Mouse (Mus musculus): ENCODE data around the gene Grk2. TPM values are rescaled to one million over a fixed set of nuclear protein-coding genes. Genes with fewer than 3 reads are reported as not detected.

Grk2 gene
- polyA plus RNA-seq (2016; fragmentation: Nextera tagmentation; extraction: Ambion mirVana) = 15.0 and 19.0 TPM in 2 replicates

GRCm38 (mm10) chr19:4306190-4306577 is at the start of gene Grk2:
TSS of gene Grk2 (minus strand) at chr19:4306222.
- WGBS = under 1% methylated on average over 38 of the region's 46 CpGs
- peak within 1 kb of the TSS; percentile 80 for H3K27ac ChIP-seq
- no peaks in the 10 kb centered on the region for H3K27me3 ChIP-seq
- no peaks in the 10 kb centered on the region for H3K9me3 ChIP-seq
- no peaks in the 10 kb centered on the region for H3K36me3 ChIP-seq
- H3K4me2 ChIP-seq (replicated peaks) = peak within 1 kb of the TSS; percentile 87
- peak within 1 kb of the TSS; percentile 93 for H3K4me3 ChIP-seq
- ATAC-seq (ENCODE audit: insufficient number of reproducible peaks, insufficient read depth, low FRiP score, low TSS enrichment) = peak; percentile 39; the same call in 1 of the 2 replicates
- peak within 1 kb of the TSS; percentile 90 for H3K9ac ChIP-seq
- peaks cover 42% of the 10 kb centered on the region for H3K4me1 ChIP-seq

- no peaks in the 10 kb centered on the region for H3K9me3 ChIP-seq
- H3K4me1 ChIP-seq = no peaks in the 10 kb centered on the region
- H3K27ac ChIP-seq = no peak overlapping the region
- H3K9ac ChIP-seq = no peak overlapping the region
- WGBS = 87% methylated on average over 2 of the region's 2 CpGs
- no peaks in the 10 kb centered on the region for H3K27me3 ChIP-seq
- H3K36me3 ChIP-seq = peaks cover 63% of the 10 kb centered on the region
- H3K4me2 ChIP-seq (replicated peaks) = no peak overlapping the region
- no peak for ATAC-seq (ENCODE audit: insufficient number of reproducible peaks, insufficient read depth, low FRiP score, low TSS enrichment)
- H3K4me3 ChIP-seq = no peak overlapping the region
Observed at GRCm38 (mm10) chr19:4349455-4349854, 43.4 kb upstream of the Grk2 start.

GRCm38 (mm10) chr19:4346479-4346878 is 40.5 kb upstream of the Grk2 start:
- Histone ChIP-seq H3K36me3 (peaks cover 68% of the 10 kb centered on the region), H3K4me2 (replicated peaks) (no peak overlapping the region), H3K4me1 (no peaks in the 10 kb centered on the region), H3K4me3 (no peak overlapping the region), H3K9ac (no peak overlapping the region), H3K27ac (no peak overlapping the region), H3K9me3 (no peaks in the 10 kb centered on the region), H3K27me3 (no peaks in the 10 kb centered on the region)
- no peak for ATAC-seq (ENCODE audit: insufficient number of reproducible peaks, insufficient read depth, low FRiP score, low TSS enrichment)
- WGBS = 89% methylated on average over 1 of the region's 1 CpGs

GRCm38 (mm10) chr19:4338162-4338561 is 32.1 kb upstream of the Grk2 start:
- Histone ChIP-seq H3K27me3 (no peaks in the 10 kb centered on the region), H3K27ac (no peak overlapping the region), H3K9me3 (no peaks in the 10 kb centered on the region), H3K36me3 (peaks cover 39% of the 10 kb centered on the region), H3K4me3 (no peak overlapping the region), H3K9ac (no peak overlapping the region), H3K4me1 (peaks cover 10% of the 10 kb centered on the region), H3K4me2 (replicated peaks) (no peak overlapping the region)
- no peak for ATAC-seq (ENCODE audit: insufficient number of reproducible peaks, insufficient read depth, low FRiP score, low TSS enrichment)
- WGBS = 46% methylated on average over 2 of the region's 2 CpGs

- Histone ChIP-seq H3K4me2 (replicated peaks) (peak overlapping the region; percentile 78), H3K9ac (peak overlapping the region; percentile 72), H3K4me3 (peak overlapping the region; percentile 57), H3K36me3 (peaks cover 24% of the 10 kb centered on the region), H3K27me3 (no peaks in the 10 kb centered on the region), H3K9me3 (no peaks in the 10 kb centered on the region), H3K4me1 (peaks cover 24% of the 10 kb centered on the region), H3K27ac (peak overlapping the region; percentile 94)
- 1% methylated on average over 16 of the region's 16 CpGs for WGBS
- ATAC-seq (ENCODE audit: insufficient number of reproducible peaks, insufficient read depth, low FRiP score, low TSS enrichment) = peak; percentile 99
Observed at GRCm38 (mm10) chr19:4333791-4334190, 27.8 kb upstream of the Grk2 start.

- peak overlapping the region; percentile 94 for H3K27ac ChIP-seq
- ATAC-seq (ENCODE audit: insufficient number of reproducible peaks, insufficient read depth, low FRiP score, low TSS enrichment) = no peak; the same call in 1 of the 2 replicates
- 0% methylated on average over 13 of the region's 13 CpGs for WGBS
- peak overlapping the region; percentile 72 for H3K9ac ChIP-seq
- peaks cover 24% of the 10 kb centered on the region for H3K4me1 ChIP-seq
- H3K27me3 ChIP-seq = no peaks in the 10 kb centered on the region
- H3K4me2 ChIP-seq (replicated peaks) = peak overlapping the region; percentile 78
- peak overlapping the region; percentile 57 for H3K4me3 ChIP-seq
- peaks cover 28% of the 10 kb centered on the region for H3K36me3 ChIP-seq
- H3K9me3 ChIP-seq = no peaks in the 10 kb centered on the region
Observed at GRCm38 (mm10) chr19:4333100-4333775, 27.2 kb upstream of the Grk2 start.

GRCm38 (mm10) chr19:4332653-4333052 is 26.6 kb upstream of the Grk2 start:
- peak overlapping the region; percentile 94 for H3K27ac ChIP-seq
- no peak for ATAC-seq (ENCODE audit: insufficient number of reproducible peaks, insufficient read depth, low FRiP score, low TSS enrichment)
- H3K9me3 ChIP-seq = no peaks in the 10 kb centered on the region
- peak overlapping the region; percentile 57 for H3K4me3 ChIP-seq
- peak overlapping the region; percentile 72 for H3K9ac ChIP-seq
- 2% methylated on average over 4 of the region's 4 CpGs for WGBS
- H3K27me3 ChIP-seq = no peaks in the 10 kb centered on the region
- peak overlapping the region; percentile 78 for H3K4me2 ChIP-seq (replicated peaks)
- peaks cover 31% of the 10 kb centered on the region for H3K36me3 ChIP-seq
- H3K4me1 ChIP-seq = peaks cover 24% of the 10 kb centered on the region

GRCm38 (mm10) chr19:4331273-4331672 is 25.3 kb upstream of the Grk2 start:
- no peak for ATAC-seq (ENCODE audit: insufficient number of reproducible peaks, insufficient read depth, low FRiP score, low TSS enrichment)
- Histone ChIP-seq H3K27ac (no peak overlapping the region), H3K36me3 (peaks cover 45% of the 10 kb centered on the region), H3K4me3 (no peak overlapping the region), H3K4me1 (peaks cover 24% of the 10 kb centered on the region), H3K9me3 (no peaks in the 10 kb centered on the region), H3K9ac (no peak overlapping the region), H3K4me2 (replicated peaks) (no peak overlapping the region), H3K27me3 (no peaks in the 10 kb centered on the region)
- WGBS = 87% methylated on average over 3 of the region's 3 CpGs

GRCm38 (mm10) chr19:4330603-4331002 is 24.6 kb upstream of the Grk2 start:
- H3K4me1 ChIP-seq = peaks cover 24% of the 10 kb centered on the region
- no peaks in the 10 kb centered on the region for H3K27me3 ChIP-seq
- H3K4me2 ChIP-seq (replicated peaks) = no peak overlapping the region
- H3K9me3 ChIP-seq = no peaks in the 10 kb centered on the region
- ATAC-seq (ENCODE audit: insufficient number of reproducible peaks, insufficient read depth, low FRiP score, low TSS enrichment) = no peak
- peaks cover 51% of the 10 kb centered on the region for H3K36me3 ChIP-seq
- no peak overlapping the region for H3K27ac ChIP-seq
- no peak overlapping the region for H3K9ac ChIP-seq
- no peak overlapping the region for H3K4me3 ChIP-seq
- 91% methylated on average over 2 of the region's 2 CpGs for WGBS

GRCm38 (mm10) chr19:4328737-4329304 is 22.8 kb upstream of the Grk2 start:
- Histone ChIP-seq H3K27me3 (no peaks in the 10 kb centered on the region), H3K27ac (no peak overlapping the region), H3K36me3 (peaks cover 69% of the 10 kb centered on the region), H3K4me1 (peaks cover 14% of the 10 kb centered on the region), H3K9me3 (no peaks in the 10 kb centered on the region), H3K9ac (no peak overlapping the region), H3K4me3 (no peak overlapping the region), H3K4me2 (replicated peaks) (no peak overlapping the region)
- ATAC-seq (ENCODE audit: insufficient number of reproducible peaks, insufficient read depth, low FRiP score, low TSS enrichment) = no peak
- 93% methylated on average over 8 of the region's 8 CpGs for WGBS

GRCm38 (mm10) chr19:4326881-4327280 is 20.9 kb upstream of the Grk2 start:
- Histone ChIP-seq H3K27ac (no peak overlapping the region), H3K4me3 (no peak overlapping the region), H3K27me3 (no peaks in the 10 kb centered on the region), H3K4me2 (replicated peaks) (no peak overlapping the region), H3K9me3 (no peaks in the 10 kb centered on the region), H3K4me1 (peaks cover 4% of the 10 kb centered on the region), H3K9ac (no peak overlapping the region), H3K36me3 (peaks cover 88% of the 10 kb centered on the region)
- 82% methylated on average over 1 of the region's 1 CpGs for WGBS
- no peak for ATAC-seq (ENCODE audit: insufficient number of reproducible peaks, insufficient read depth, low FRiP score, low TSS enrichment)

GRCm38 (mm10) chr19:4326106-4326505 is 20.1 kb upstream of the Grk2 start:
- Histone ChIP-seq H3K4me2 (replicated peaks) (no peak overlapping the region), H3K4me1 (no peaks in the 10 kb centered on the region; the same call in 1 of the 2 replicates), H3K36me3 (peaks cover 89% of the 10 kb centered on the region), H3K27ac (no peak overlapping the region), H3K4me3 (no peak overlapping the region), H3K9me3 (no peaks in the 10 kb centered on the region), H3K9ac (no peak overlapping the region), H3K27me3 (no peaks in the 10 kb centered on the region)
- ATAC-seq (ENCODE audit: insufficient number of reproducible peaks, insufficient read depth, low FRiP score, low TSS enrichment) = no peak
- WGBS = 83% methylated on average over 3 of the region's 3 CpGs
